Mouse (Mus musculus): ENCODE results near the gene Ryr1.

Ryr1 gene

DNA sequence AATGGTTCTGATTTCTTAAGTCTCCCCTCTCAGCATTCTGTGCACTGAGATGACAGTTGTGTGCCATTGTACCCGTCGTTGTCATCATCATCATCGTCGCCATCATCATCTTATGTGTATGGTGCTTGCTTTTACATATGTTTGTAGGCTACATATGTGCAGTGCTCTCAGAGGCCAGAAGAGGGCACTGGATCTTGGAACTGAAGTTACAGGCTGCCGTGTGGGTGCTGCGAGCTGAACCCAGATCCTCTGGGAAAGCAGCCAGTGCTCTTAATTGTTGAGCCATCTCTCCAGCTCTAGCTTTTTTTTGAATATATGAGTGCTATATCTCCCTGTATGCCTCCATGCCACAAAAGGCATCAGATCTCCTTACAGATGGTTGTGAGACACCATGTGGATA lies 87.7 kb downstream of the Ryr1 start:
- DNase-seq (ENCODE audit: low spot score) = no peak

GRCm38 (mm10) chr7:29032685-29033084 lies 92.3 kb downstream of the Ryr1 start:
- DNase-seq (ENCODE audit: low spot score) = no peak

- DNase-seq (ENCODE audit: low spot score) = no peak
Observed at GRCm38 (mm10) chr7:29031641-29032040, 93.3 kb downstream of the Ryr1 start.

GRCm38 (mm10) chr7:29029690-29030656 lies 95.0 kb downstream of the Ryr1 start:
- no peak for DNase-seq (ENCODE audit: low spot score)

- no peak for DNase-seq (ENCODE audit: low spot score)
Observed at GRCm38 (mm10) chr7:29028761-29029160, 96.2 kb downstream of the Ryr1 start.

DNA sequence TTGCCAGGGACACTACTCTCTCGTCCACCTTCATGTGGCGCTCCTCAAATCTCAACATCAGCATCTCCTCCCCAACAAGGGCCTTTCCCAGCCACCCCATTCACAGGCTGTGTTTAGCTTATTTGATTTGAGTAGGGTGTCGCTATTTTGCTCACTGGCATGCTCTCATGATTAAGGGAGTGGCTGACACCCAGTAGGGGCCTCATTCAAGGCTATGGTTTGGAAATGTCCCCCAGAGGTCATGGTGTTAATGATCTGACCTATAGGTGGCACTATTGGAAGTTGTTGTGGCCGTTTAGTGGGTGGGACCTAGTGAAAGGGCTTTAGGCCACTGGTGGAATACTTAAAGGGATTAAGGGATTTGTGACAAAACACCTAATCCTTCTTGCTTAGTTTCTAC lies 98.2 kb downstream of the Ryr1 start:
- DNase-seq (ENCODE audit: low spot score) = no peak

DNA sequence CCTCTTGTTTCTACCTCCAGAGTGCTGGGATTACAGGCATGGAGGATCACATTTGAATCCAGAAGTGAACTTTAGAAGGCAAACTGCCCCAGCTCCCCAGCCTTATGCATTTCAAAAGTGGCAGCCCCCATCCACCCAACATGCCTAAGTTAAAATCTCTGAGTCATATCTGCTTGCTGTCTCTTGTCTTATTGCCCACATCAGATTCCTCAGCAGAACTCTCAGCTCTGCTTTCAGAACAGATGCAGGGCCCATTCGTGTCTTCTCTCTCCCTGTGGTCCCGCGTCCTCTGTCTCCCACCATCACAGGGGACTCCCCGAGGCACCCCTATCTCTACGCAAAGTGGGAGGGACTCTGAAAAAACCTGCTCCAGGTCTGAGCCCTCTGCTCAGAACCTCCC lies 98.8 kb downstream of the Ryr1 start:
- no peak for DNase-seq (ENCODE audit: low spot score)

DNA sequence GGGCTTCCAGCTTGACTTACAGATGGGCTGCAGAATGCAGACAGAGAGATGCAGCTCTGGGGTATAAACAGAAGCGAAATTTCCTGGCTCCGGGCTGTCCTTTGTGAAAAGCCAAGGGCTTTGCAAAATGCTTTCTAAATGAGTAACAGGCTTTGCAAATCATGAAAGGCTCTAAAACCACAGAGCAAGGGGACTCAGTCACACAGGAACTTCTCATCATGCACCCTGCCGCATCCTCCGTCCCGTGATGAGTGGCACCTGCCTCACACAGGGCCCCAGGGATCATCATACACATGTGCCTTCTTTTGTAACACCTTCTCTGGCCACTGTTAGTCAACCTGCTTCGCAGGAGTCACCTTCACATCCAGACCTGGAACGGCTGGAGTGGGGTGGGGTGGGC lies 99.4 kb downstream of the Ryr1 start:
- no peak for DNase-seq (ENCODE audit: low spot score)

DNA sequence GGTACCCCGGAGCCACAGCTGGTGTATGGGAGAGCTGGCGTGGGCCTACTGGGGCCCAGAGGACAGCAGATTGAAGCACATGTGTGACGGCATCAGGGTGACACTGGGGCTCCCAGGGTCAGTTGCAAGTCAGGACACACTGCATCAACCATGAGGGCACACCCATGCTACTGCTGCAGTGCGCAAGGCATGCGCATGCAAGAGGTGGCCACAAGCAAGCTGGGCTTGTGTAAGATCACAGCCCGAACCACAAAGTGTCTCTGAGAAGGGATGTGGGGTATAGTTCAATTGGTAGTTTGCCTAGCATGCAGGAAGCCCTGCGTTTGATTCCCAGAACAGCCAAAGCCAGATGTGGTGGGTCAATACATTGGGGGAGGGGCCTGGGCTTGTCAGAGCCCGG lies 101.5 kb downstream of the Ryr1 start:
- DNase-seq (ENCODE audit: low spot score) = no peak

GRCm38 (mm10) chr7:29022479-29022878 lies 102.5 kb downstream of the Ryr1 start:
- no peak for DNase-seq (ENCODE audit: low spot score)

DNA sequence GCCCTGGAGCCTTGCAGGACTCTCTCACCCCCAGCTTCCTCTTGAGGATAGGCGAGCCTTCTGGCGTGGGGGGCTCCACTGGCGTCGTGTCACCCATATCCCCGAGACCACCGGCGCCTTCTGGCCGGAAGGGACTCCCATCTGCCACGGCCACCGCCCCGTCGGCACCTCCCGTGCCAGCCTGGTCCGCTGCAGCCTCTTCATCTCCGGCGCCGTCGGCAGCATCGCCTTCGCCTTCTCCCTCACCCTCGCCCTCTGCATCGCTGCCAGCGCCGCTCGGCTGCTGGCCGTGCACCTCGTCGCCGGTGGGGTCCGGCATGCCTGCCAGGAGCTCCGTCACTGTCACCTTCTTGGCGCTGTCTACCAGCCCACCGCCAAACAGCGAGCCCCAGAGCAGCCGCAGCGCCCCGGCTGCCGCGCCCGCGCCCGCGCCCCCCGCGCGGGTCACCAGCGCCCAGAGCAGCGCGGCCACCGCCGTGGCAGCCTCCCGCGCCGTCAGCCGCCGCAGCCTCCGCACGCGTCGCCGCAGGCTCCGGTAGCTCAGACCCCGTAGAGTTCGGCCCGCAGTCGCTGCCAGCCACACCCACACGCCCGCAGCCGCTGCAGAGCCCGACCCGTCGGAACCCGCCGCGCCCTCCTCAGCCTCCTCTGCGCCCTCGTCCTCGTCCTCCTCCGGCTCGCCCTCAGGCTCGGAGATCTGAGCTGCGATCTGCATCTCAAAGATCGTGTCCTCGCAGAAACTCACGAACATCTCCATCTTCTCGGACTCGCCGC lies 105.3 kb downstream of the Ryr1 start:
- DNase-seq (ENCODE audit: low spot score) = no peak

DNA sequence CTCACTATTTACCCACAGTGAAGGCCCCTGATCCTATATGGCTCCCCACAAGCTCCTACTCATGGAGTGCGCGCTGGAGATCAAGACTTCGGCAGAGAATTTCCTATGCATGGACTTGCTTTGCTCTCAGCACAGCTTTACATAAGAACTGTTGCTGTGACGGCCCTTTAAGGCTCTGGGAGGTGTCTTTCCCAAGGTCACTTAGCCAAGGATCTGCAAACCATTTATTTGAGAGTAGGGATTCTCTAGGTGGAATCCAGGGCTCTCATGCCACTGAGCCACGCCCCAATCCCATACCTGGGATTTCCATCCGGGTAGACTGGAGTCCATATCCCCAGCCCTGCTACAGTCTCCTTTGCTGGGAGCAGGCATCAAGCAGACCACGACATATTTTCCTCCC lies 107.8 kb downstream of the Ryr1 start:
- no peak for DNase-seq (ENCODE audit: low spot score)

GRCm38 (mm10) chr7:29016440-29016839 lies 108.5 kb downstream of the Ryr1 start:
- no peak for DNase-seq (ENCODE audit: low spot score)

GRCm38 (mm10) chr7:29014984-29015383 lies 110.0 kb downstream of the Ryr1 start:
- DNase-seq (ENCODE audit: low spot score) = no peak

GRCm38 (mm10) chr7:29008714-29009113 lies 116.3 kb downstream of the Ryr1 start:
- DNase-seq (ENCODE audit: low spot score) = no peak

DNA sequence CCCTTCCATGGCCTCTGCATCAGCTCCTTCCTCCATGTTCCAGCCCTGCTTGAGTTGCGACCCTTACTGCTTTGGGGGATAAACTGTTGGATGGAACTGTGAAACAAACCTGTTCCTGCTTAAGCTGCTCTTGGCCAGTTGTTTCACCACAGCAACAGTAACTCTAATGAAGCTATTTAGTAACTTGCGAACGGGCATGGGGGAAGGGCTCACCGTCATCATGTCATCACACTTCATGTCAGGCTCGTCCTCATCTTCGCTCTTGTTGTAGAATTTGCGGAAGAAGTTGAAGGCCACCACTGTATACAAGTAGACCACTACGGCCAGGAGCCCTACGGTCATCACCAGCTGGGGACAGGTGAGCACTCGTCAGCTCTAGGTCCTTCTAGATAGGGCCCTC lies 116.8 kb downstream of the Ryr1 start:
- no peak for DNase-seq (ENCODE audit: low spot score)

- no peak for DNase-seq (ENCODE audit: low spot score)
Observed at GRCm38 (mm10) chr7:29007224-29008101, 117.5 kb downstream of the Ryr1 start.

DNA sequence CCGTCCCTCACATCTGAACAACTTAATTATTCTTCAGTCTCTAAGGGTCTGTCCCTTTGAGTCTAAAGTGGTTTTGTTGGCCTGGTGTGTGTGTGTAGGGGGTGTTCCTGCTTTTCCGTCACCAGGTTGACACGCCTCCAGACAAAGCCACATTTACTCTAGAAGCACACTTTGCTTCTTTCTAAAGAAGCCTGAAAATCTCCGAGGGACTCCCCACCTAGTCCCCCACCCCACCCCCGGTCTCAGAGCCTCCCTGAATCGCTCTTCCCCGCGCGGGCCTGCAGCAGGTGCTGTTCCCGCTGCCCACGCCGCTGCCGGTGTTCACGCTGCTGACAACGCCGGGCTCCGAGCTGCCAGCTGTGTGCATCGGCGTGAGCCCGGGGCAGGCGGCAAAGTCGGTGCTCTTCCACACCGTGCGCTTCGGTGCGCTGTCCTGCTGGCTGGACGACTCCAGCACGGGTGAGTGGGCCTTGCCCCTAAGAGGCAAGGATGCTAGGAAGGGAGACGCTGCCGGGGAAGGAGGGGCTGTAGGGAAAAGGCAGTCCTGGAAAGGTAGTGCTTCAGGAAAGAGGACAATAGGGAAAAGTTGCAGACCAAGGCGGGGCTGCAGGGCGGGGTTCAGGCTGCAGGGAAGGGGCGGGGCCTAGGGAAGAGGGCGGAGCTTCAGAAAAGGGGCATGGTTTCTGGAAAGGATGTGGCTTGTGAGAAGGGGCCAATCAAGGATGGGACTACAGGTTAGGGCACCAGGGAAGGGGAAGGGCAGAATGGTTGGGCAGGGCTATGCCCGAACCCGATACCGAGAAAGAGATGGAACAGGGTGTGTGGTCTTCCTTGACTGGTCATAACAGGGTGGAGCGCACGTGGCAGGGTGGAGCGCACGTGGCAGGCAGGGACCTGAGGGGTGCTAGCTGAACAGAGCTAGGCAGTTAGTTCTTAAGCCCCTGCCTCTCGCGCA lies 124.1 kb downstream of the Ryr1 start:
- DNase-seq (ENCODE audit: low spot score) = no peak

DNA sequence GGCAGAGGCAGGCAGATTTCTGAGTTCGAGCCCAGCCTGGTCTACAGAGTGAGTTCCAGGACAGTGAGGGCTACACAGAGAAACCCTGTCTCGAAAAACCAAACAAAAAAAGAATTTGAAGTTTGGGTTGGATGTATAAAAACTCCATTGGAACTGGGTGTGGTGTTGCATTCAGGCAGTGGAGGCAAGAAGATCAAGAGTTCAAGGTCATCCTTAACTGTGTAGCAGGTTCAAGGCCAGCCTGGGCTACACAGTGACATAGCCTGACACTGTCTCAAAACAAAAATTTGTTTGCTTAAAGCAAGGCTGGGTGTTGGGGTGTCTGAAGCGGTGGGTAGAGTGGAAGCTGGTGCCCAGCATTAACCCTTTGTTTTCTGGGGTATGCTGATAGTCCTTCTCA lies 131.6 kb downstream of the Ryr1 start:
- DNase-seq (ENCODE audit: low spot score) = no peak

DNA sequence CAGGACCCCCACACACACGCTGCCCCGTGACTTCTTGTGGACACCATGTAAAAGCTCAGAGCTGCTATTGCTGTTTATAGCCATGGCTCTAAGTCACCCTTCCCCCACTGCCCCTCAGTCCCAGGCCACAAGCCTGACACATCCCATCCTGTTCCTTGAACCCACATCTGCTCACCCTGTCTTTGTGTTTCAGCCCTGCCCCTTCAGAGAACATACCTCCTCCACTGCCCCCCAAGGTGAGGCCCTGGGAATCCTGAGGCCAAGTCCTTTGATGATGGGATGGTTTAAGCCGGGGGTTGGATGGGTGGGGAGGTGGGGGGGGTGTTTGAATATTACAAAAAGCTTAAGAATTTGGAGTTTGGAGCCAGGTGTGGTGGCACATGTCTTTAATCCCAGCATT lies 132.0 kb downstream of the Ryr1 start:
- no peak for DNase-seq (ENCODE audit: low spot score)

- no peak for DNase-seq (ENCODE audit: low spot score)
Observed at GRCm38 (mm10) chr7:28991616-28992015, 133.4 kb downstream of the Ryr1 start.
